Mouse (Mus musculus) forebrain, embryonic 14.5 days (tissue): Measurements from ENCODE around the gene Alox5ap. TPM values are rescaled to one million over a fixed set of nuclear protein-coding genes. Genes with fewer than 3 reads are reported as not detected.

Experiments
- ATAC-seq: fragments of 200-750 bp; cut with Nextera tagmentation; 2 replicates; pipeline ENCODE4 v1.8.0; 2017; ENCODE audit warnings: mild to moderate bottlenecking, moderate library complexity
- DNase-seq: peaks from one replicate; pipeline ENCODE4 v3.0.0-alpha.2; 2015; ENCODE audit warnings: low spot score
- H3K27ac ChIP-seq: fragments of 300-500 bp; sonication (generic); 2 replicates; pipeline ENCODE4 v1.5.1; 2014; ENCODE audit warnings: low read depth, mild to moderate bottlenecking, control low read depth, low read length, moderate library complexity
- H3K27me3 ChIP-seq: fragments of 300-500 bp; sonication (generic); replicated peaks from 2 replicates; pipeline ENCODE4 v1.6.1; 2014; ENCODE audit warnings: low read length, control low read depth, mixed read lengths; ENCODE audit not compliant: control insufficient read depth, insufficient read depth
- H3K36me3 ChIP-seq: fragments of 300-500 bp; sonication (generic); 2 replicates; pipeline ENCODE4 v1.6.1; 2014; ENCODE audit warnings: low read length, control low read depth; ENCODE audit not compliant: control insufficient read depth, insufficient read depth
- H3K4me1 ChIP-seq: fragments of 300-500 bp; sonication (generic); 2 replicates; pipeline ENCODE4 v1.6.1; 2014; ENCODE audit warnings: antibody characterized with exemption, low read length, control low read depth; ENCODE audit not compliant: control insufficient read depth, insufficient read depth
- H3K4me2 ChIP-seq: fragments of 300-500 bp; sonication (generic); 2 replicates; pipeline ENCODE4 v1.6.1; 2014; ENCODE audit warnings: mild to moderate bottlenecking, control low read depth, low read length
- H3K4me3 ChIP-seq: fragments of 300-500 bp; sonication (generic); 2 replicates; pipeline ENCODE4 v1.5.1; 2014; ENCODE audit warnings: low read depth, low read length, control low read depth
- H3K9ac ChIP-seq: fragments of 300-500 bp; sonication (generic); 2 replicates; pipeline ENCODE4 v1.6.1; 2014; ENCODE audit warnings: mild to moderate bottlenecking, low read length, control low read depth, moderate library complexity
- H3K9me3 ChIP-seq: fragments of 300-500 bp; sonication (generic); replicated peaks from 2 replicates; pipeline ENCODE4 v1.6.1; 2016; ENCODE audit warnings: low read length, control low read depth, mixed read lengths; ENCODE audit not compliant: control insufficient read depth
- WGBS: fragments of 180-500 bp; shearing (Covaris S2); extraction: QIAGEN DNeasy Blood & Tissue Kit; methylation state at CpG from one replicate; pipeline ENCODE4 v1.1.7; 2014; 5-methylcytosine and 5-hydroxymethylcytosine counted together
- polyA plus RNA-seq: library from polyadenylated mRNA; unstranded; fragments of >200 nt; fragmentation: Nextera tagmentation; extraction: Ambion mirVana; gene quantifications from 2 replicates; pipeline ENCODE4 v1.2.1, GENCODE M21; 2014

Gene Alox5ap
- polyA plus RNA-seq, 1 experiment from 2014 or later = 12.7 TPM

- H3K9me3 ChIP-seq = no peaks in the 10 kb centered on the region
- H3K4me1 ChIP-seq = no peaks in the 10 kb centered on the region
- DNase-seq = no peak
- no peak overlapping the region for H3K9ac ChIP-seq
- no peaks in the 10 kb centered on the region for H3K27me3 ChIP-seq
- H3K4me2 ChIP-seq = no peak overlapping the region
- ATAC-seq = no peak
- no peaks in the 10 kb centered on the region for H3K36me3 ChIP-seq
- WGBS = 94% methylated on average over 3 of the region's 3 CpGs
- no peak overlapping the region for H3K4me3 ChIP-seq
- no peak overlapping the region for H3K27ac ChIP-seq
Observed at GRCm38 (mm10) chr5:149271291-149271690, 6.7 kb downstream of the Alox5ap start.

- Histone ChIP-seq H3K27me3 (no peaks in the 10 kb centered on the region), H3K4me2 (no peak overlapping the region), H3K4me3 (no peak overlapping the region), H3K36me3 (no peaks in the 10 kb centered on the region), H3K9me3 (no peaks in the 10 kb centered on the region), H3K4me1 (no peaks in the 10 kb centered on the region), H3K9ac (no peak overlapping the region), H3K27ac (no peak overlapping the region)
- WGBS = 96% methylated on average over 4 of the region's 4 CpGs
- ATAC-seq (no peak), DNase-seq (no peak)
Observed at GRCm38 (mm10) chr5:149272535-149272934, 8.0 kb downstream of the Alox5ap start.

DNA sequence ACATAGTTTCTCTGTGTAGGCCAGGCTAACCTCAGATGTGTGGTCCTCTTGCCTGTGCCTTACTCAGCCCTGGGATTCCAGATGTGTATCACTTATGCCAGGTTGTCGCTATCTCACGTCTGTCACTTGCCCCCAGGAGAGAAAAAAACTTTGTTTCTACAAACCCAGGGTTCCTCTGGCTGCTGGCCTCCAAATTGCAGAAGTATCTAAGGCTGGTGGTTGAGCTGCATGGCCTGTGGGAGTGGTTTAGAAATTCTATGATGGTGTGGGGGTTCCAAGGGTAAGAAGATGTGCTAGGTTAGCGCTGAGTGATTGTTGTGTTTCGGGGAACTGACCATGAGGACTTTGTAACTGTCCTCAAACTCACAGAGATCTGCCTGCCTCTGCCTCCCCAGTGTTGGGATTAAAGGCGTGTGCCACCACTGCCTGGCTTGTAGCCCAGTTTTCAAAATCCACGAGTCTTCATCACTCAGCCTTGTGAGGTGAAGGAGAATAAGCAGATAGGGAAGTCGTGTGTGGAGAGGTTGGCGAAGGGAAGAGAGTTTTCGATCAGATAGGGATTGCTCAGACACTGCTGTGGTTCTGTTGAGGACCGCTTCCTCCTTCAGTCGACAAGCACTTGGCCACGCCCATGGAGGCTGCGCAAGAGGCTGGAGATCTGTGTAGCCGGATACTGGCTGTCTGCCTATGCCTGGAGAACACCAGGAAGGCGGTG, 10.0 kb downstream of the Alox5ap start:
- no peaks in the 10 kb centered on the region for H3K27me3 ChIP-seq

GRCm38 (mm10) chr5:149275105-149275494, 10.5 kb downstream of the Alox5ap start:
- WGBS = 90% methylated on average over 1 of the region's 1 CpGs
- Histone ChIP-seq H3K4me1 (no peaks in the 10 kb centered on the region), H3K9me3 (no peaks in the 10 kb centered on the region), H3K36me3 (no peaks in the 10 kb centered on the region), H3K4me2 (no peak overlapping the region), H3K27me3 (no peaks in the 10 kb centered on the region), H3K27ac (no peak overlapping the region), H3K9ac (no peak overlapping the region), H3K4me3 (no peak overlapping the region)
- ATAC-seq (no peak), DNase-seq (no peak)

More for the DNA sequence above, 10.0 kb downstream of the Alox5ap start:
- H3K4me1 ChIP-seq = no peaks in the 10 kb centered on the region
- ATAC-seq = no peak
- DNase-seq = no peak
- no peak overlapping the region for H3K9ac ChIP-seq
- 93% methylated on average over 15 of the region's 15 CpGs for WGBS
- no peak overlapping the region for H3K4me2 ChIP-seq
- H3K4me3 ChIP-seq = no peak overlapping the region
- no peaks in the 10 kb centered on the region for H3K36me3 ChIP-seq
- no peak overlapping the region for H3K27ac ChIP-seq
- H3K9me3 ChIP-seq = no peaks in the 10 kb centered on the region

- no peak overlapping the region for H3K4me3 ChIP-seq
- H3K27ac ChIP-seq = no peak overlapping the region
- no peaks in the 10 kb centered on the region for H3K36me3 ChIP-seq
- no peaks in the 10 kb centered on the region for H3K27me3 ChIP-seq
- DNase-seq (no peak), ATAC-seq (no peak)
- H3K4me1 ChIP-seq = no peaks in the 10 kb centered on the region
- H3K9me3 ChIP-seq = no peaks in the 10 kb centered on the region
- no peak overlapping the region for H3K9ac ChIP-seq
- WGBS = 76% methylated on average over 5 of the region's 5 CpGs
- H3K4me2 ChIP-seq = no peak overlapping the region
Observed at GRCm38 (mm10) chr5:149277529-149277928, 13.0 kb downstream of the Alox5ap start.

DNA sequence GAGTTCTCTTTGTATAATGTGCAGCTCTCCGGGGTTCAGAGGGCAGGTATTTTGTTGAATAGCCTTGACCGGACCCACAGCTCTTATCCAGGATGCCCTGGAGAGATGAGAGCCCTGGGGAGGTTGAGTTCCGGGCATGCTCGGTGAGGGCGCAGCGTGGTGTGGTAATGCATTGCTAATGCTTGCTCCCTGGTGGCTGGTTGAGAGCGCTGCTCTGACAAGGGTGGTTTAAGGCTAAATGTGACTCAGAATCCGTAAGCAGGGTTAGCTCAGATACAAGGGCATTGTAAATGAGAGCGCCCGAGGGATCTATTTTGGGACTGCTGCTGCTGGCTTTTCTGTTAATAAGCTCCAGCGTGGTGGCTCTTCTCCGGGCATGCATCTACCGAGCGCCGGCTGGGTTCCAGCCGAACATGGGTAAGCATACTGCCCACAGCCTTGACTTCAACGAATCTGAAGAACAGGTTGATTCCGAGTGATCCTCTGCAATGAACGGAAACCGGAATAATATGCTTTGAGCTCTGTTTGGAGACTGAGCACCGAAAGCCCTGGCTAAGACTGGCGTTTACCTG, 14.8 kb downstream of the Alox5ap start:
- 28% methylated on average over 22 of the region's 22 CpGs for WGBS
- peak overlapping the region; percentile 36 for H3K4me2 ChIP-seq
- peak; percentile 66; the same call in 1 of the 2 replicates for ATAC-seq
- DNase-seq = peak; percentile 40
- H3K4me3 ChIP-seq = no peak overlapping the region
- H3K4me1 ChIP-seq = no peaks in the 10 kb centered on the region
- no peak overlapping the region for H3K27ac ChIP-seq
- no peaks in the 10 kb centered on the region for H3K27me3 ChIP-seq
- peak overlapping the region; percentile 29; the same call in 1 of the 2 replicates for H3K9ac ChIP-seq
- 0 out of 2 replicates have a peak, but pooled peaks cover 3% of the 10 kb centered on the region for H3K9me3 ChIP-seq
- H3K36me3 ChIP-seq = no peaks in the 10 kb centered on the region

- DNase-seq = no peak
- Histone ChIP-seq H3K9me3 (0 out of 2 replicates have a peak, but pooled peaks cover 3% of the 10 kb centered on the region), H3K4me2 (no peak overlapping the region), H3K4me3 (no peak overlapping the region), H3K9ac (no peak overlapping the region), H3K27ac (no peak overlapping the region), H3K4me1 (peaks cover 4% of the 10 kb centered on the region; the same call in 1 of the 2 replicates), H3K27me3 (no peaks in the 10 kb centered on the region), H3K36me3 (no peaks in the 10 kb centered on the region)
- ATAC-seq = no peak
- 91% methylated on average over 2 of the region's 2 CpGs for WGBS
Observed at GRCm38 (mm10) chr5:149283009-149283408, 18.4 kb downstream of the Alox5ap start.

- Histone ChIP-seq H3K27me3 (no peaks in the 10 kb centered on the region), H3K4me2 (no peak overlapping the region), H3K27ac (no peak overlapping the region), H3K36me3 (no peaks in the 10 kb centered on the region), H3K9ac (no peak overlapping the region), H3K4me1 (peaks cover 4% of the 10 kb centered on the region; the same call in 1 of the 2 replicates), H3K4me3 (no peak overlapping the region), H3K9me3 (0 out of 2 replicates have a peak, but pooled peaks cover 3% of the 10 kb centered on the region)
- ATAC-seq = no peak
- DNase-seq = no peak
Observed at GRCm38 (mm10) chr5:149283821-149284220, 19.3 kb downstream of the Alox5ap start.

DNA sequence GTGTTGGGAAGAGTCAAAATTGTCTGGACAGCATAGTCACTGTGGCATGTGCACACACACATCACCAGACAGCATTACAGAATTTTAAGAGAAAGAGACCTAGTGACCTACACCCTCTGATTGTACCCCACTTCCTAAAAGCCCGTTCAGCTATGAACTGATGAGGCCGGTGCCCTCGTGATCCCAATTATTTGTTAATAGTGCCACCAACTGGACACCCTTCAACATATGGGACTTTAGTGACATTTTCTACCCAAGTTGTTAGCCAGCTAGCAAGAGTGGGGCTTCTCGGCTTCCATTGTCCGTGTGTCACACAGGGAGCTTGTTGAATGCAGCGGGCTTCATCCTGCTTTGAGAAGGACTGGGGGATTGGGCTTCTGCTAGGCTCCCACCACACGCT, 21.5 kb downstream of the Alox5ap start:
- DNase-seq (no peak), ATAC-seq (no peak)
- peaks cover 4% of the 10 kb centered on the region; the same call in 1 of the 2 replicates for H3K4me1 ChIP-seq

More for the DNA sequence above, 21.5 kb downstream of the Alox5ap start:
- Histone ChIP-seq H3K27me3 (no peaks in the 10 kb centered on the region), H3K4me2 (no peak overlapping the region), H3K9ac (no peak overlapping the region), H3K36me3 (no peaks in the 10 kb centered on the region), H3K27ac (no peak overlapping the region), H3K4me3 (no peak overlapping the region), H3K9me3 (0 out of 2 replicates have a peak, but pooled peaks cover 3% of the 10 kb centered on the region)
- WGBS = 46% methylated on average over 7 of the region's 7 CpGs
